Mouse (Mus musculus): ENCODE data around the gene Btbd35f6. TPM values are rescaled to one million over a fixed set of nuclear protein-coding genes. Genes with fewer than 3 reads are reported as not detected.
"Not testable (repeated sequence)": the region's sequence is repeated elsewhere in the genome, so short reads cannot be mapped to it uniquely, and the experiment has no call there.

The Btbd35f6 gene
- not detected for total RNA-seq (2021)
- long read RNA-seq, experiment 1: 0 reads
- long read RNA-seq, experiment 2: 0 reads

GRCm38 (mm10) chrX:33956440-33956839 is at the start of gene Btbd35f6:
TSS of gene Btbd35f6 (minus strand) at chrX:33956540.
- intact Hi-C loops (cut with DNase I); DNase-seq (ENCODE audit: low spot score in 2 of 2): not testable (repeated sequence)

GRCm38 (mm10) chrX:33986716-33987115 is 30.4 kb upstream of the Btbd35f6 start, which contains the start of gene Gm21870:
TSS of gene Gm21870 (minus strand) at chrX:33986816.
- intact Hi-C loops (cut with DNase I); DNase-seq (ENCODE audit: low spot score in 2 of 2): not testable (repeated sequence)

GRCm38 (mm10) chrX:33930216-33930615 is 26.1 kb downstream of the Btbd35f6 start:
- not testable (repeated sequence) for DNase-seq (ENCODE audit: low spot score in 2 of 2)

GRCm38 (mm10) chrX:33928225-33928624 is 28.1 kb downstream of the Btbd35f6 start:
- DNase-seq (ENCODE audit: low spot score in 2 of 2); intact Hi-C loops (cut with DNase I): not testable (repeated sequence)

More at GRCm38 (mm10) chrX:33930216-33930615, 26.1 kb downstream of the Btbd35f6 start:
- intact Hi-C loops (cut with DNase I): not testable (repeated sequence)

GRCm38 (mm10) chrX:33926344-33926743 is 30.0 kb downstream of the Btbd35f6 start:
- DNase-seq (ENCODE audit: low spot score in 2 of 2); intact Hi-C loops (cut with DNase I): not testable (repeated sequence)

- intact Hi-C loops (cut with DNase I); DNase-seq (ENCODE audit: low spot score in 2 of 2): not testable (repeated sequence)
Measured at GRCm38 (mm10) chrX:33925420-33925819, 30.9 kb downstream of the Btbd35f6 start.

Other genes starting within 250 kb of the Btbd35f6 start
- not detected for gene Gm21870, start 30.3 kb upstream of the Btbd35f6 start, total RNA-seq (2021)
- not detected for gene Btbd35f9, start 205.0 kb upstream of the Btbd35f6 start, total RNA-seq (2021)